In the genomic region with DNA sequence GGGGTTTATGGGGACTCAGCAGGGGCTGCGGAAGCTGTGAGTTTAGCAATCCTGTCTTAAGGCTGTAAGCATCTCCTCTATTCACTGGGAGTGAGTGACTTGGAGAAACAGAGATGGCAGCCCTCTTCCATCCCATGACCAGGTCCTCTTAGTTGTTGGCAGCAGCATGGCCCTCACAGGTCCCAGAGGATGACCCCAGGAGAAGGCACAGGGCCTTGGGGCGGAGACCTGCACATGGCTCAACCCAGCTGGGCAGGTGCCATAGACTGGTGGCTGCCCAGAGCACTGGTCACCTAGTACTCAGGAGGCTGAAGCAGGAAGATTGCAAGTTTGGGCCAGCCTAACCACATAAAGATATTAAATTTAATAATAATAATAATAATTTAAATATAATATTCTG, we compare ENCODE assay signal across 18 mouse cellular contexts. TPM values are rescaled to one million over a fixed set of nuclear protein-coding genes. Genes with fewer than 3 reads are reported as not detected.
"Had no signal": no experiment of that assay in that cellular context is flagged by ENCODE, and none has a peak within 500 bp of the region (broad histone marks: within the 10 kb centered on the region; RNA-seq: fewer than 3 reads in every experiment).

No protein-coding gene starts in this region.

- H3K4me3 ChIP-seq: lung, embryonic 15.5 days; megakaryocyte, embryonic 14.5 days; midbrain, embryonic 13.5 days; midbrain, embryonic 15.5 days; neural tube, embryonic 13.5 days; neural tube, embryonic 15.5 days had no signal

- ATAC-seq: liver, postnatal 0 days; lung, postnatal 0 days; midbrain, embryonic 15.5 days had no signal

- H3K4me2 ChIP-seq: lung, embryonic 15.5 days; midbrain, embryonic 11.5 days; midbrain, embryonic 13.5 days; midbrain, embryonic 15.5 days; neural tube, embryonic 13.5 days; neural tube, embryonic 15.5 days had no signal

- H3K9me3 ChIP-seq: lung, embryonic 15.5 days; megakaryocyte, embryonic 14.5 days; midbrain, embryonic 13.5 days; midbrain, embryonic 15.5 days; neural tube, embryonic 13.5 days; neural tube, embryonic 15.5 days had no signal

- DNase-seq: lung, adult 2 months; lung, postnatal 14 days; lung, postnatal 36 days; right cerebral cortex, postnatal 25 days; spleen, adult 18-20 months; thymus, adult 2 months; thymus, postnatal 25 days; thymus, postnatal 4 days had no signal

- H3K27me3 ChIP-seq: midbrain, embryonic 13.5 days; midbrain, embryonic 15.5 days; neural tube, embryonic 13.5 days; neural tube, embryonic 15.5 days had no signal

- H3K36me3 ChIP-seq: lung, embryonic 15.5 days; neural tube, embryonic 13.5 days had no signal

- H3K9ac ChIP-seq: liver, postnatal 0 days; lung, embryonic 15.5 days; midbrain, embryonic 13.5 days; midbrain, embryonic 15.5 days; neural tube, embryonic 13.5 days; neural tube, embryonic 15.5 days had no signal

- H3K27ac ChIP-seq: lung, embryonic 15.5 days; macrophage; midbrain, embryonic 15.5 days; neural tube, embryonic 13.5 days; neural tube, embryonic 15.5 days had no signal

RNA-seq across cellular contexts. Expression of a gene that starts 11.9 kb away (rescaled TPM):
- polyA plus RNA-seq: macrophage had no signal
